Comparison of ENCODE assay signal across 19 mouse cellular contexts in genomic region chr19:4011086-4011485, GRCm38 (mm10). TPM values are rescaled to one million over a fixed set of nuclear protein-coding genes. Genes with fewer than 3 reads are reported as not detected.
A peak's percentile ranks its signal among the peaks of the same experiment; 100 is the strongest.
DNase-seq lines count a peak whose midpoint lies in the region; ATAC-seq and TF ChIP-seq lines count a peak whose summit lies in the region.
"Had no signal": no experiment of that assay in that cellular context is flagged by ENCODE, and none has a peak within 500 bp of the region (broad histone marks: within the 10 kb centered on the region; RNA-seq: fewer than 3 reads in every experiment).

No protein-coding gene starts in this region.

- DNase-seq in cerebellum, adult 11-12 months = peak; percentile 36
- no peak for DNase-seq in cerebellum, adult 2 months
- no peak for DNase-seq in heart, postnatal 25 days (ENCODE audit: low spot score)
- DNase-seq in midbrain, embryonic 10.5 days (ENCODE audit: low spot score) = no peak
- DNase-seq in midbrain, embryonic 14.5 days = no peak
- DNase-seq in natural killer cell, adult 2 months (ENCODE audit: low spot score in 2 of 2) = no peak
- DNase-seq: cerebellum, adult 18-20 months; embryo, embryonic 11 days; layer of hippocampus, postnatal 36 days; right cerebral cortex, adult 18-20 months had no signal

- H3K4me3 ChIP-seq in cerebellum, adult 2 months (replicated peaks; ENCODE audit: insufficient read depth, low read depth, low read length) = no peak overlapping the region
- H3K4me3 ChIP-seq in heart, embryonic 12.5 days = no peak overlapping the region
- H3K4me3 ChIP-seq in midbrain, embryonic 10.5 days = peak overlapping the region; percentile 12; the same call in 1 of the 2 replicates
- no peak overlapping the region for H3K4me3 ChIP-seq in midbrain, embryonic 16.5 days (ENCODE audit: low read depth, low read length)
- no peak overlapping the region for H3K4me3 ChIP-seq in midbrain, embryonic 14.5 days (replicated peaks; ENCODE audit: low read depth, low read length)

- peak overlapping the region; percentile 69; the same call in 1 of the 2 replicates for H3K4me2 ChIP-seq in heart, embryonic 12.5 days
- no peak overlapping the region for H3K4me2 ChIP-seq in midbrain, embryonic 16.5 days (ENCODE audit: low read length)
- peak overlapping the region; percentile 75; the same call in 1 of the 2 replicates for H3K4me2 ChIP-seq in midbrain, embryonic 14.5 days (ENCODE audit: low read length)

- no peak overlapping the region for H3K27ac ChIP-seq in cerebellum, adult 2 months (ENCODE audit: insufficient read depth, low read length)
- no peak overlapping the region for H3K27ac ChIP-seq in heart, embryonic 12.5 days (ENCODE audit: poor library complexity, severe bottlenecking)
- H3K27ac ChIP-seq in midbrain, embryonic 10.5 days (replicated peaks) = no peak overlapping the region
- H3K27ac ChIP-seq in midbrain, embryonic 16.5 days (ENCODE audit: low read length) = no peak overlapping the region
- H3K27ac ChIP-seq in midbrain, embryonic 14.5 days (replicated peaks; ENCODE audit: low read depth, low read length) = no peak overlapping the region
- H3K27ac ChIP-seq: kidney, postnatal 0 days; midbrain, embryonic 12.5 days; stomach, postnatal 0 days had no signal

- peaks cover 48% of the 10 kb centered on the region for H3K36me3 ChIP-seq in heart, embryonic 12.5 days
- H3K36me3 ChIP-seq in midbrain, embryonic 10.5 days = peaks cover 51% of the 10 kb centered on the region
- peaks cover 24% of the 10 kb centered on the region for H3K36me3 ChIP-seq in midbrain, embryonic 16.5 days (ENCODE audit: control insufficient read depth, insufficient read depth, low read length)
- H3K36me3 ChIP-seq in midbrain, embryonic 14.5 days (ENCODE audit: control insufficient read depth, insufficient read depth, low read length) = peaks cover 49% of the 10 kb centered on the region

- TF ChIP-seq POLR2A in cerebellum, adult 2 months (IDR thresholded peaks at IDR 0.05; ENCODE audit: borderline replicate concordance, insufficient read depth, low read length) = no peak

- no peak for ATAC-seq in heart, embryonic 12.5 days (ENCODE audit: insufficient number of reproducible peaks, low FRiP score)
- ATAC-seq in midbrain, embryonic 16.5 days = no peak
- ATAC-seq in midbrain, embryonic 14.5 days (ENCODE audit: low FRiP score, low TSS enrichment) = no peak
- ATAC-seq: inflammation-experienced regulatory T-cells, adult 6 months had no signal

- no peaks in the 10 kb centered on the region for H3K27me3 ChIP-seq in cerebellum, adult 2 months (ENCODE audit: control insufficient read depth, insufficient read depth, low read length)
- H3K27me3 ChIP-seq in heart, embryonic 12.5 days (replicated peaks) = no peaks in the 10 kb centered on the region
- no peaks in the 10 kb centered on the region for H3K27me3 ChIP-seq in midbrain, embryonic 10.5 days (ENCODE audit: low read depth, poor library complexity, severe bottlenecking)
- no peaks in the 10 kb centered on the region for H3K27me3 ChIP-seq in midbrain, embryonic 16.5 days (ENCODE audit: control insufficient read depth, insufficient read depth, low read depth, low read length)
- H3K27me3 ChIP-seq in midbrain, embryonic 14.5 days (ENCODE audit: control insufficient read depth, insufficient read depth, low read length) = no peaks in the 10 kb centered on the region
- H3K27me3 ChIP-seq: midbrain, embryonic 12.5 days had no signal

- peaks cover 8% of the 10 kb centered on the region; the same call in 1 of the 2 replicates for H3K4me1 ChIP-seq in cerebellum, adult 2 months (ENCODE audit: control insufficient read depth, insufficient read depth, low read length)
- peaks cover 29% of the 10 kb centered on the region for H3K4me1 ChIP-seq in heart, embryonic 12.5 days (replicated peaks)
- H3K4me1 ChIP-seq in midbrain, embryonic 10.5 days = peaks cover 21% of the 10 kb centered on the region
- peaks cover 17% of the 10 kb centered on the region for H3K4me1 ChIP-seq in midbrain, embryonic 16.5 days (ENCODE audit: control insufficient read depth, insufficient read depth, low read length)
- H3K4me1 ChIP-seq in midbrain, embryonic 14.5 days (ENCODE audit: control insufficient read depth, insufficient read depth, low read length) = peaks cover 9% of the 10 kb centered on the region

- no peak for TF ChIP-seq CTCF in cerebellum, adult 2 months (IDR thresholded peaks at IDR 0.05; ENCODE audit: borderline replicate concordance, insufficient read depth, low read depth, low read length)

- no peaks in the 10 kb centered on the region for H3K9me3 ChIP-seq in heart, embryonic 12.5 days (replicated peaks)
- no peaks in the 10 kb centered on the region for H3K9me3 ChIP-seq in midbrain, embryonic 10.5 days (replicated peaks)
- H3K9me3 ChIP-seq in midbrain, embryonic 16.5 days (replicated peaks; ENCODE audit: control insufficient read depth, low read length, poor library complexity, severe bottlenecking) = no peaks in the 10 kb centered on the region
- no peaks in the 10 kb centered on the region for H3K9me3 ChIP-seq in midbrain, embryonic 14.5 days (ENCODE audit: control insufficient read depth, low read length)
- H3K9me3 ChIP-seq: midbrain, embryonic 12.5 days had no signal

- no peak overlapping the region for H3K9ac ChIP-seq in heart, embryonic 12.5 days
- H3K9ac ChIP-seq in midbrain, embryonic 16.5 days (ENCODE audit: low read depth, low read length) = no peak overlapping the region
- H3K9ac ChIP-seq in midbrain, embryonic 14.5 days (replicated peaks; ENCODE audit: low read length) = no peak overlapping the region

- WGBS in cerebellum, adult 2 months = 93% methylated on average over 5 of the region's 5 CpGs
- WGBS in heart, embryonic 12.5 days = 94% methylated on average over 5 of the region's 5 CpGs
- 92% methylated on average over 5 of the region's 5 CpGs for WGBS in midbrain, embryonic 10.5 days
- WGBS in midbrain, embryonic 16.5 days = 91% methylated on average over 5 of the region's 5 CpGs
- 93% methylated on average over 5 of the region's 5 CpGs for WGBS in midbrain, embryonic 14.5 days

- intact Hi-C loops in heart, postnatal 25 days (cut with DNase I) = no loop called here

RNA-seq across cellular contexts. Expression of gene Ndufv1, which starts 1.5 kb away (rescaled TPM):
- 331 and 332 TPM in 2 replicates for polyA plus RNA-seq in cerebellum, adult 2 months (2012; rRNA removed)
- polyA plus RNA-seq in heart, embryonic 12.5 days (2016; fragmentation: Nextera tagmentation; extraction: Ambion mirVana) = 402 and 417 TPM in 2 replicates
- 1,000 to 10,000 TPM; 1,136 to 1,167 TPM for total RNA-seq in heart, postnatal 25 days (2021)
- 188 and 207 TPM in 2 replicates for polyA plus RNA-seq in midbrain, embryonic 10.5 days (2016; fragmentation: Nextera tagmentation; extraction: Ambion mirVana)
- 234 and 247 TPM in 2 replicates for polyA plus RNA-seq in midbrain, embryonic 16.5 days (2015; fragmentation: Nextera tagmentation; extraction: Ambion mirVana)
- polyA plus RNA-seq in midbrain, embryonic 14.5 days (2014; fragmentation: Nextera tagmentation; extraction: Ambion mirVana) = 223 and 231 TPM in 2 replicates

RNA-seq across cellular contexts. Expression of gene Doc2g, which starts 8.0 kb away (rescaled TPM):
- 15.8 and 19.9 TPM in 2 replicates for polyA plus RNA-seq in cerebellum, adult 2 months (2012; rRNA removed)
- 74.6 and 84.9 TPM in 2 replicates for polyA plus RNA-seq in heart, embryonic 12.5 days (2016; fragmentation: Nextera tagmentation; extraction: Ambion mirVana)
- total RNA-seq in heart, postnatal 25 days (2021) = 100 to 1,000 TPM; 148 to 152 TPM
- polyA plus RNA-seq in midbrain, embryonic 10.5 days (2016; fragmentation: Nextera tagmentation; extraction: Ambion mirVana) = 2.2 and 3.5 TPM in 2 replicates
- 8.1 and 9.2 TPM in 2 replicates for polyA plus RNA-seq in midbrain, embryonic 16.5 days (2015; fragmentation: Nextera tagmentation; extraction: Ambion mirVana)
- polyA plus RNA-seq in midbrain, embryonic 14.5 days (2014; fragmentation: Nextera tagmentation; extraction: Ambion mirVana) = 5.7 and 7.1 TPM in 2 replicates

RNA-seq across cellular contexts. Expression of gene Gm49405, which starts 10.7 kb away (rescaled TPM):
- polyA plus RNA-seq in cerebellum, adult 2 months (2012; rRNA removed) = 4.8 and 5.5 TPM in 2 replicates
- polyA plus RNA-seq in heart, embryonic 12.5 days (2016; fragmentation: Nextera tagmentation; extraction: Ambion mirVana) = 4.2 and 4.6 TPM in 2 replicates
- 1 to 10 TPM; 2.0 to 2.2 TPM for total RNA-seq in heart, postnatal 25 days (2021)
- 2.4 and 2.8 TPM in 2 replicates for polyA plus RNA-seq in midbrain, embryonic 10.5 days (2016; fragmentation: Nextera tagmentation; extraction: Ambion mirVana)
- 6.4 and 6.6 TPM in 2 replicates for polyA plus RNA-seq in midbrain, embryonic 16.5 days (2015; fragmentation: Nextera tagmentation; extraction: Ambion mirVana)
- polyA plus RNA-seq in midbrain, embryonic 14.5 days (2014; fragmentation: Nextera tagmentation; extraction: Ambion mirVana) = 3.3 and 3.9 TPM in 2 replicates

RNA-seq across cellular contexts. Expression of gene Nudt8, which starts 10.7 kb away (rescaled TPM):
- polyA plus RNA-seq in cerebellum, adult 2 months (2012; rRNA removed) = 8.4 and 9.4 TPM in 2 replicates
- 41.0 and 44.7 TPM in 2 replicates for polyA plus RNA-seq in heart, embryonic 12.5 days (2016; fragmentation: Nextera tagmentation; extraction: Ambion mirVana)
- total RNA-seq in heart, postnatal 25 days (2021) = 100 to 1,000 TPM; 109 to 118 TPM
- polyA plus RNA-seq in midbrain, embryonic 10.5 days (2016; fragmentation: Nextera tagmentation; extraction: Ambion mirVana) = 20.2 and 21.5 TPM in 2 replicates
- polyA plus RNA-seq in midbrain, embryonic 16.5 days (2015; fragmentation: Nextera tagmentation; extraction: Ambion mirVana) = 24.5 and 28.8 TPM in 2 replicates
- 26.8 and 30.3 TPM in 2 replicates for polyA plus RNA-seq in midbrain, embryonic 14.5 days (2014; fragmentation: Nextera tagmentation; extraction: Ambion mirVana)

RNA-seq across cellular contexts. Expression of gene Tbx10, which starts 18.5 kb away (rescaled TPM):
- 0.08 and 0.33 TPM in 2 replicates for polyA plus RNA-seq in cerebellum, adult 2 months (2012; rRNA removed)
- polyA plus RNA-seq in heart, embryonic 12.5 days (2016; fragmentation: Nextera tagmentation; extraction: Ambion mirVana) = not detected in 2 replicates
- total RNA-seq in heart, postnatal 25 days (2021) = not detected
- polyA plus RNA-seq in midbrain, embryonic 10.5 days (2016; fragmentation: Nextera tagmentation; extraction: Ambion mirVana) = not detected in 2 replicates
- not detected in 2 replicates for polyA plus RNA-seq in midbrain, embryonic 16.5 days (2015; fragmentation: Nextera tagmentation; extraction: Ambion mirVana)
- polyA plus RNA-seq in midbrain, embryonic 14.5 days (2014; fragmentation: Nextera tagmentation; extraction: Ambion mirVana) = not detected in 2 replicates
- total RNA-seq: CH12.LX; heart, adult 8-10 months; layer of hippocampus, postnatal 36 days had no signal
- polyA plus RNA-seq: inflammation-experienced regulatory T-cells, adult 6 months; midbrain, embryonic 12.5 days; spleen, adult 2 months; stomach, postnatal 0 days had no signal
